Mouse (Mus musculus) kidney, embryonic 16.5 days (tissue): Measurements from ENCODE around the gene Arhgap24. TPM values are rescaled to one million over a fixed set of nuclear protein-coding genes. Genes with fewer than 3 reads are reported as not detected.

Source experiments
- ATAC-seq: fragments of 200-750 bp; cut with Nextera tagmentation; 2 replicates; pipeline ENCODE4 v1.8.0; 2017; ENCODE audit warnings: moderate TSS enrichment; ENCODE audit not compliant: low FRiP score, low TSS enrichment
- H3K27ac ChIP-seq: fragments of 300-500 bp; sonication (generic); 2 replicates; pipeline ENCODE4 v1.5.1; 2014; ENCODE audit warnings: low read length
- H3K27me3 ChIP-seq: fragments of 300-500 bp; sonication (generic); 2 replicates; pipeline ENCODE4 v1.6.1; 2014; ENCODE audit warnings: low read length, control low read depth, mixed read lengths; ENCODE audit not compliant: insufficient read depth
- H3K36me3 ChIP-seq: fragments of 300-500 bp; sonication (generic); 2 replicates; pipeline ENCODE4 v1.6.1; 2014; ENCODE audit warnings: low read length, control low read depth, mixed read lengths; ENCODE audit not compliant: insufficient read depth
- H3K4me1 ChIP-seq: fragments of 300-500 bp; sonication (generic); 2 replicates; pipeline ENCODE4 v1.6.1; 2014; ENCODE audit warnings: low read length, control low read depth, mixed read lengths; ENCODE audit not compliant: insufficient read depth
- H3K4me2 ChIP-seq: fragments of 300-500 bp; sonication (generic); replicated peaks from 2 replicates; pipeline ENCODE4 v1.6.1; 2014; ENCODE audit warnings: low read depth, low read length
- H3K4me3 ChIP-seq: fragments of 300-500 bp; sonication (generic); 2 replicates; pipeline ENCODE4 v1.5.1; 2014; ENCODE audit warnings: mild to moderate bottlenecking, low read length
- H3K9ac ChIP-seq: fragments of 300-500 bp; sonication (generic); replicated peaks from 2 replicates; pipeline ENCODE4 v1.6.1; 2014; ENCODE audit warnings: low read length
- H3K9me3 ChIP-seq: fragments of 300-500 bp; sonication (generic); 2 replicates; pipeline ENCODE4 v1.6.1; 2016; ENCODE audit warnings: low read length, control low read depth
- WGBS: fragments of 180-500 bp; shearing (Covaris S2); extraction: QIAGEN DNeasy Blood & Tissue Kit; methylation state at CpG from one replicate; pipeline ENCODE4 v1.1.7; 2014; 5-methylcytosine and 5-hydroxymethylcytosine counted together
- polyA plus RNA-seq: library from polyadenylated mRNA; unstranded; fragments of >200 nt; fragmentation: Nextera tagmentation; extraction: Ambion mirVana; gene quantifications from 2 replicates; pipeline ENCODE4 v1.2.1, GENCODE M21; 2015

The Arhgap24 gene
- polyA plus RNA-seq, 1 experiment from 2014 or later: 104 TPM

DNA sequence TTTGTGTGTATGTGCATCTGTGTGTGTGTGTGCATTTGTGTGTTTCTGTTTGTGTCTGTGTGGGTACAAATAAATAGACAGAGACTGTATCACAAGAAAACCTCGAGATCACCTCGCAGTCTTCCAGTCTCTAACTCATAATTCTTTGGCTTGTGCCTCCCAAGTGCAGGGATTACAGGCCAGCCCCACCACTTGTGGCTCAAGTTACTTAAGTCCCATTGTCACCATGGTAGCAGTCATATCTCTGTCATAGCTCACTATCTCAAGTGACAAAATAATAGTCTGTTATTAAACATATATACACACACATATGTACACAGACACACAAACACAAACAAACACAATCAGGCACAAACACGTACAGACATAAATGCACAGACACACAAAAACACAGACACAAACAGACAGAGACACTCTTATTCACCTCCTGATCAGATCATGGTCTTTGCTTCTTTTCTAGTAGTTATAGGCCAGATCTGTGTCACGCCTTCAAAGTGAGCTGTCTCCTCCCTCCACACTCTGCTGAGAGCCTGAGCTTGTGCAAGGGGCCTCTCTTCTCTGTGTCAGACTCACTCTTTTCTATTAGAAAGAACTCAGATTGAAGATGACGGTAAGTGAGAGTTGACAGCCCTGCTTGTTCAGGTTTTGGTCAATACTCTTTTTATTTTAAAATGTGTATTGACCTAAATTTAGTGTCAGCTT is 261.5 kb downstream of the Arhgap24 start:
- 0 out of 2 replicates have a peak, but pooled peaks have one; percentile 41 for ATAC-seq
- Histone ChIP-seq H3K9me3 (no peaks in the 10 kb centered on the region), H3K27me3 (no peaks in the 10 kb centered on the region), H3K4me1 (peaks cover 22% of the 10 kb centered on the region), H3K9ac (no peak overlapping the region), H3K36me3 (no peaks in the 10 kb centered on the region), H3K27ac (peak overlapping the region; percentile 64), H3K4me3 (no peak overlapping the region), H3K4me2 (no peak overlapping the region)
- WGBS: 41% methylated on average over 5 of the region's 5 CpGs

DNA sequence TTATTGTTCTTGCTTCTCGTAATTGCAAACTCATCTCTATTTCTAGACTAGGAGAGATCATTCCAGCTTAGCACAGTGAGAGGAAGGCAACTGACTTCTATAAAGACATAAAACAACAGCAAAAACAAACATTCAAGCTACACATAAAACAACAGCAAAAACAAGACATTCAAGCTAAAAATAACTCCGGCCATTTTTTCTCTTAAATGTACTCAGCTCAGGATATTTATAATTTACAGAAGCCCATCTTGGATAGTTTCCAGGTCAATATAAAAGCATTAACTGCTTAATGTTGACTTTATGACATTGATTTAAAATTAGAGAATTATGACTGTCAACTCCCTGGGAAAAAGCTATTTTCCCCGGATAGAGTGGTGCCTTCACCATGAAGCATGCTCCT is 262.2 kb downstream of the Arhgap24 start:
- H3K4me3 ChIP-seq: no peak overlapping the region
- no peaks in the 10 kb centered on the region for H3K36me3 ChIP-seq
- peaks cover 22% of the 10 kb centered on the region for H3K4me1 ChIP-seq
- H3K4me2 ChIP-seq: no peak overlapping the region
- ATAC-seq: no peak
- no peak overlapping the region for H3K9ac ChIP-seq
- 30% methylated on average over 3 of the region's 3 CpGs for WGBS
- H3K9me3 ChIP-seq: no peaks in the 10 kb centered on the region
- peak overlapping the region; percentile 64 for H3K27ac ChIP-seq
- no peaks in the 10 kb centered on the region for H3K27me3 ChIP-seq

DNA sequence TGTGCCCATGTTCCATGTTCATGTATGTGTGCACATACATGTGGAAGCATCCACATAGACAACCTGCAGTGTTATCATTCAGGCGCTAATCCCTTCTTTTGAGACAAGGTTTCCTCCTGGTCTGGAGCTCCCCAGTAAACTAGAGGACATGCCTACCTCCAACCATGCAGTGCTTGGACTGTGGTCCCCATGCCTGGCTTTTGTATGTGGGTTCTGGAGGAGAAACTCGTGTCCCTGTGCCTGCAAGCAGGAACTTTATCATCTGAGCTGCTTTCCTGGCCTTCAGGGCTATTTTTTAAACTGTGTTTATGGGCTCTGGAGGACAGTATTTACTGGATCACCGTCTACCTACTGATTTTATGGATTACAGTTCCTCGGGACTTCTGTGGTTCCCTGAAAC is 262.9 kb downstream of the Arhgap24 start:
- Histone ChIP-seq H3K4me3 (no peak overlapping the region), H3K27ac (0 out of 2 replicates have a peak overlapping the region, but pooled peaks have one; percentile 36), H3K27me3 (no peaks in the 10 kb centered on the region), H3K9ac (no peak overlapping the region), H3K4me1 (peaks cover 25% of the 10 kb centered on the region), H3K9me3 (no peaks in the 10 kb centered on the region), H3K36me3 (no peaks in the 10 kb centered on the region), H3K4me2 (no peak overlapping the region)
- ATAC-seq: no peak
- 62% methylated on average over 4 of the region's 4 CpGs for WGBS

DNA sequence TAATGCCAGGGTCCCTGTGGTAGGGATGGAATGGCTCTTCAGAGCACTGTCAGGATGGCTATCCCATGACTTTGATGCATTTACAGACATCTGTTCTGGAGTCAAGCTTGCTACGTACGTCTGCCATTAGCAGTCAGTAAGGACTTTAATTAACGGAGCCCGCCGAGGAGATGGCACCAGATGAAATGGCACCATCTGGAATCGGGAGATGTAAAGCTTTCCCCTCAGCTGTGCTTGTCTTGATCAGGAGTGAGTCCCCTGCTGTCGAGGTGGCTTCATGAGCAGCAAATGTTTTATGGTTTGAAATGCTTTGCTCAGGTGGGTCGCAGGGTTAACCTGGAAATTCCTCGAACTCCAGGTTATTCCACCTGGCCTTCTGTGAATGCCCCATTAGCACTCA is 267.0 kb downstream of the Arhgap24 start:
- no peak overlapping the region for H3K27ac ChIP-seq
- H3K4me1 ChIP-seq: peaks cover 36% of the 10 kb centered on the region
- no peaks in the 10 kb centered on the region for H3K27me3 ChIP-seq
- no peak overlapping the region for H3K4me2 ChIP-seq
- no peaks in the 10 kb centered on the region for H3K9me3 ChIP-seq
- no peak for ATAC-seq
- 78% methylated on average over 9 of the region's 9 CpGs for WGBS
- H3K9ac ChIP-seq: no peak overlapping the region
- H3K4me3 ChIP-seq: no peak overlapping the region
- no peaks in the 10 kb centered on the region for H3K36me3 ChIP-seq

DNA sequence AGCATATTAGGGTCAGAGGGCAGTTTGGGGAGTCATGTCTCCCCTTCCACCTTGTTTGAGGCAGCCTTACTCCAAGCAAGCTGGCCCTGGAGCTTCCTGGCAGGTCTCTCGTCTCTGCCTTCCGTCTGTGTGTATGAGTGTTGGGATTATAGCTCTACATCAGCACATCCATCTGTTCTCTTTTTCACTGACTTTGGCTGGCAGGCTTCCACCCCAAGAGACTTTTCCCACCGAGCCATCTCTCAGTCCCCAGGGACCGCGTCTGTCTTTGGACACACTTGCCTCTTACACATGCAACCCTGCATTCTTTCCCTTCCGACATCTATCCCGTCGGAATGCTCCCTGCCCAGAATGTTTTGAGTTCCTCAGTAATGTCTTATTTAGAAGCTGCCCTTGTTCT is 267.8 kb downstream of the Arhgap24 start:
- Histone ChIP-seq H3K27me3 (no peaks in the 10 kb centered on the region), H3K4me2 (no peak overlapping the region), H3K36me3 (no peaks in the 10 kb centered on the region), H3K27ac (no peak overlapping the region), H3K9ac (no peak overlapping the region), H3K9me3 (no peaks in the 10 kb centered on the region), H3K4me3 (no peak overlapping the region), H3K4me1 (peaks cover 32% of the 10 kb centered on the region)
- ATAC-seq: no peak
- WGBS: 62% methylated on average over 8 of the region's 8 CpGs

DNA sequence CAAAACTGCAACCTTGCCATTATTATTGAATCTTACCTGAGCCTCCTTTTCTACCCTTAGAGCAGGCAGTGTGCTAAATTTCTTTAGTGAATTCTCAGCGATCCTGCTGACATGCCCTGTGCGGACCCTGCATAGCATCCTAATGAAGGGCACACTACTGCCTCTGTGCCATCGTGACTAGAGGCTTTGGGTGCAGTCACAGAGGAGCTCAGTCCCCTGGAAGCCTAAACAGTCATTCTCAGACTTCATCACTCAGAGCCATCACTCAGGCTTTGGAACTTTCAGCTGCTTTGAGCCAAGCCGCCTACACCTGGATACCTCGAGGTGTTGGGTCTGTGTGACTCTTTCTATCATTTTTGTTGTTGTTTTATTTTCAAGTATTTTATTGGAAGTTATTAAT is 269.5 kb downstream of the Arhgap24 start:
- Histone ChIP-seq H3K36me3 (no peaks in the 10 kb centered on the region), H3K9me3 (no peaks in the 10 kb centered on the region), H3K9ac (no peak overlapping the region), H3K4me3 (no peak overlapping the region), H3K27ac (no peak overlapping the region), H3K4me1 (peaks cover 26% of the 10 kb centered on the region), H3K4me2 (no peak overlapping the region), H3K27me3 (no peaks in the 10 kb centered on the region)
- 82% methylated on average over 5 of the region's 5 CpGs for WGBS
- no peak for ATAC-seq

DNA sequence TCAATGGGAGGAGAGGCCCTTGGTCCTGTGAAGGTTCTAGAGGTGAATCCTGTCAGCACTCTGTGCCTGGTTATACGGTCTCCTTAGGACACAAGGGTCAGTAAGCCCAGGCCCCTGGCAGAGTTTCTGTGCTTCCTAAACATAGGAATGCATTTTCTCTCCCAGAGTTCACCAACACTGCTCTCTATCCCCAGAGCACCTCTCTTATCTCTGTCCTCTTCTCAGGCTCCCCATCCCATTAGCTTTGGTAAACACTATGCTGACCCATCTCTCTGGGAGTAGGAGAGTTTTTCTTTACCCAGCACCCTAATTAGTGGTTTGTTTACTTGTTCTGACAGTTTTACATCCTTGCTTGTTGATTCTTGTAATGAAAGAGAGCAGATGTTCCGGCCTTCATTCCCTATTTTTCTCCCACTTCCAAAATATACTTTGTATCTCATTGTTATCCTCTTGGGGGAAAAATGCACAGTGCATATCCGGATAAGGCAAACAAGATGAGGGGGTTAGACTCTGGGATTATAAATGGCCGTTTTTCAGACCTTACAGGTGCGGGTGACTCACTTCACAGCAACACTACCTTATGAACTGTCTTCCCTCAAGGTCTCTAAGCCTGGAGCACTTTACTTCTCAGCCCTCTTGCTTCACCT is 270.6 kb downstream of the Arhgap24 start:
- WGBS: 32% methylated on average over 5 of the region's 5 CpGs
- Histone ChIP-seq H3K27me3 (no peaks in the 10 kb centered on the region), H3K4me3 (no peak overlapping the region), H3K9ac (no peak overlapping the region), H3K4me1 (peaks cover 26% of the 10 kb centered on the region), H3K36me3 (no peaks in the 10 kb centered on the region), H3K9me3 (no peaks in the 10 kb centered on the region), H3K27ac (peak overlapping the region; percentile 3; the same call in 1 of the 2 replicates), H3K4me2 (no peak overlapping the region)
- peak; percentile 90 for ATAC-seq

DNA sequence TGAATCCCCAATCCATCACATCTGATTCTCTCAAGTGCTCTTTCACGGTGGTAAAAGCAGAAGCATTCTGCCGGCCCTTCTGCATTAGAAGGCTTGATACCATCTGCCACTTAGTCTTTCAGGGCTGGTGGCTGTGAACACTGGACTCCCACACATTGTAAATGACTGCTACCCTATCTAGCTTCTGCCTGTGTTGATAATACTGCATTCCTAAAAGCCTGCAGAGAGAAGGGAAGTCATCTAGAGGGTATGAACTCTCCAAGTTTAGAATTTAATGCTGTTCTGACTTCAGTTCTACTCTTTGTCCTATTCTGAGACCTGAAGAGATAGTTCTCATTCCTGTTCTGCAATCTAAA is 271.1 kb downstream of the Arhgap24 start:
- H3K27ac ChIP-seq: peak overlapping the region; percentile 3; the same call in 1 of the 2 replicates
- peak; percentile 47; the same call in 1 of the 2 replicates for ATAC-seq
- H3K9me3 ChIP-seq: no peaks in the 10 kb centered on the region
- H3K27me3 ChIP-seq: no peaks in the 10 kb centered on the region
- H3K36me3 ChIP-seq: no peaks in the 10 kb centered on the region
- peaks cover 26% of the 10 kb centered on the region for H3K4me1 ChIP-seq
- H3K4me3 ChIP-seq: no peak overlapping the region
- 8% methylated on average over 2 of the region's 2 CpGs for WGBS
- no peak overlapping the region for H3K4me2 ChIP-seq
- no peak overlapping the region for H3K9ac ChIP-seq

DNA sequence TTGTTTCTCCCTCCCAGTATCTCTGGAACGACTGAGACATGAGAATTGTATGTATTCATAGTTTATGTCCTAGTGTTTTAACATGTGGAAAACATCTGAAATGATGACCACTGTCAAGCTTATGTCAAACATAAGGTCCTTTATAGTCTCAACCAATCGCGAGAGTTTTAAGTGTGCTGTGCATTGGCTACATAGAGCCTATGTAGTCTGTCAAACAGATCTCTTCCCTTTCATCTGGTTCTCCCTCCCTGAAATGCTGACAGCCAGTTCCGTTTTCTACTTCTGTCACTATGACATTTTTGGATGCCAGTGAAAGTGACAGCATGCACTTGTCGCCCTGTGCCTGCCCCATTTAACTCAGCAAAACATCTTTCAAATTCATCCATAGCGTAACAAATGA is 275.8 kb downstream of the Arhgap24 start:
- Histone ChIP-seq H3K27ac (no peak overlapping the region), H3K9me3 (no peaks in the 10 kb centered on the region), H3K4me1 (peaks cover 8% of the 10 kb centered on the region), H3K4me2 (no peak overlapping the region), H3K27me3 (no peaks in the 10 kb centered on the region), H3K36me3 (no peaks in the 10 kb centered on the region), H3K9ac (no peak overlapping the region), H3K4me3 (no peak overlapping the region)
- no peak for ATAC-seq
- 76% methylated on average over 6 of the region's 6 CpGs for WGBS

DNA sequence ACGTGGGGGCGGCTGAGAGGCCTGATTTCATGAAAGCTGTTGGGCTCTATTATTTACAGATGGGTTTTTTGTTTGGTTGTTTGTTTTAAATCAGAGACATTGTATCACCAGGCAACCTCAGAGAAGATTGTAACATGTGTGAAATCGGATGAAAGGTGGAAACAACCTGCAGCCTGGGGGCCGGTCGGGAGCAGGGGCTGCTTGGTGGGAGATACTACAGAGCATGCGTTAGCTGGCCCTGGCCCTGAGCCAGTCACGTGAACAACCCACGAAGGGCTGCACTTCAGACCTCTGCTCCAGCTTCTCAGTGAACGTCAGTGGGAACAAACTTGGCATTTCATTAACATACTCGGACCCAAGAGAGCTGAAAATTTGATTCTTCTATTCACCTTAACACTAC is 284.5 kb downstream of the Arhgap24 start:
- peak overlapping the region; percentile 11; the same call in 1 of the 2 replicates for H3K27ac ChIP-seq
- H3K9me3 ChIP-seq: no peaks in the 10 kb centered on the region
- no peaks in the 10 kb centered on the region for H3K36me3 ChIP-seq
- ATAC-seq: no peak
- 82% methylated on average over 10 of the region's 10 CpGs for WGBS
- H3K27me3 ChIP-seq: no peaks in the 10 kb centered on the region
- H3K4me1 ChIP-seq: peaks cover 33% of the 10 kb centered on the region
- H3K4me2 ChIP-seq: no peak overlapping the region
- H3K4me3 ChIP-seq: no peak overlapping the region
- no peak overlapping the region for H3K9ac ChIP-seq
